Mouse (Mus musculus): ENCODE data around the gene Stat1.

- TF ChIP-seq CTCF (conservative IDR thresholded peaks at IDR 0.05; ENCODE audit: low read length) (peak; percentile 52), POU5F1 (IDR thresholded peaks at IDR 0.05; ENCODE audit: borderline replicate concordance, low read length) (no peak)
Observed at GRCm38 (mm10) chr1:52146214-52146970, 27.2 kb downstream of the Stat1 start.
